In genomic region chr2:32791297-32791696, GRCm38 (mm10) we compare ENCODE assay signal across 15 mouse cellular contexts. TPM values are rescaled to one million over a fixed set of nuclear protein-coding genes. Genes with fewer than 3 reads are reported as not detected.
DNase-seq lines count a peak whose midpoint lies in the region; ATAC-seq lines count a peak whose summit lies in the region.
"Had no signal": no experiment of that assay in that cellular context is flagged by ENCODE, and none has a peak within 500 bp of the region (broad histone marks: within the 10 kb centered on the region; RNA-seq: fewer than 3 reads in every experiment).

No protein-coding gene starts in this region.

- H3K27me3 ChIP-seq in kidney, embryonic 16.5 days (ENCODE audit: insufficient read depth, low read length), result no peaks in the 10 kb centered on the region
- no peaks in the 10 kb centered on the region for H3K27me3 ChIP-seq in heart, embryonic 16.5 days (ENCODE audit: control insufficient read depth, insufficient read depth, low read length)

- no peaks in the 10 kb centered on the region for H3K9me3 ChIP-seq in kidney, embryonic 16.5 days (ENCODE audit: low read length)
- H3K9me3 ChIP-seq in heart, embryonic 16.5 days (replicated peaks; ENCODE audit: control insufficient read depth, low read length), result no peaks in the 10 kb centered on the region

- 0 out of 2 replicates have a peak, but pooled peaks cover 2% of the 10 kb centered on the region for H3K36me3 ChIP-seq in kidney, embryonic 16.5 days (ENCODE audit: insufficient read depth, low read length)
- peaks cover 4% of the 10 kb centered on the region; the same call in 1 of the 2 replicates for H3K36me3 ChIP-seq in heart, embryonic 16.5 days (ENCODE audit: control insufficient read depth, insufficient read depth)

- ATAC-seq in kidney, embryonic 16.5 days (ENCODE audit: low FRiP score, low TSS enrichment), result no peak
- ATAC-seq in heart, embryonic 16.5 days (replicated peaks; ENCODE audit: extremely low read depth, insufficient read depth, low FRiP score), result no peak
- ATAC-seq: hindbrain, embryonic 16.5 days had no signal

- 82% methylated on average over 6 of the region's 6 CpGs for WGBS in kidney, embryonic 16.5 days
- 47% methylated on average over 6 of the region's 6 CpGs for WGBS in heart, embryonic 16.5 days

- no peak overlapping the region for H3K9ac ChIP-seq in kidney, embryonic 16.5 days (replicated peaks; ENCODE audit: low read length)
- H3K9ac ChIP-seq in heart, embryonic 16.5 days (ENCODE audit: low read length), result no peak overlapping the region

- peak; percentile 54 for DNase-seq in kidney, postnatal 10 days
- DNase-seq in gastrocnemius, adult 18-20 months (ENCODE audit: low spot score), result peak; percentile 80
- DNase-seq in lung, postnatal 25 days (ENCODE audit: low spot score), result peak; percentile 68
- DNase-seq in thymus, postnatal 14 days, result no peak
- no peak for DNase-seq in right cerebral cortex, postnatal 10 days (ENCODE audit: low spot score in 2 of 2)
- DNase-seq in thymus, postnatal 4 days, result no peak
- DNase-seq: cerebellum, postnatal 10 days; right cerebral cortex, postnatal 25 days; thymus, adult 2 months had no signal

- no peak overlapping the region for H3K4me2 ChIP-seq in kidney, embryonic 16.5 days (replicated peaks; ENCODE audit: low read depth, low read length)
- H3K4me2 ChIP-seq in heart, embryonic 16.5 days (ENCODE audit: low read depth, low read length), result no peak overlapping the region

- no peak overlapping the region for H3K27ac ChIP-seq in kidney, embryonic 16.5 days (ENCODE audit: low read length)
- H3K27ac ChIP-seq in heart, embryonic 16.5 days (ENCODE audit: low read length), result peak overlapping the region; percentile 7; the same call in 1 of the 2 replicates
- H3K27ac ChIP-seq: macrophage had no signal

- no peaks in the 10 kb centered on the region for H3K4me1 ChIP-seq in kidney, embryonic 16.5 days (ENCODE audit: insufficient read depth, low read length)
- peaks cover 4% of the 10 kb centered on the region for H3K4me1 ChIP-seq in heart, embryonic 16.5 days (ENCODE audit: control insufficient read depth, insufficient read depth, low read length)

- no peak overlapping the region for H3K4me3 ChIP-seq in kidney, embryonic 16.5 days (ENCODE audit: low read length)
- H3K4me3 ChIP-seq in heart, embryonic 16.5 days (ENCODE audit: low read length), result no peak overlapping the region

RNA-seq across cellular contexts. Expression of gene Cfap157, which starts 7.1 kb away (rescaled TPM):
- polyA plus RNA-seq in kidney, embryonic 16.5 days (2015; fragmentation: Nextera tagmentation; extraction: Ambion mirVana), result 0.29 and 0.32 TPM in 2 replicates
- not detected for total RNA-seq in gastrocnemius, adult 18-20 months (2021)
- 0.53 and 0.70 TPM in 2 replicates for polyA plus RNA-seq in heart, embryonic 16.5 days (2015; fragmentation: Nextera tagmentation; extraction: Ambion mirVana)
- polyA plus RNA-seq: large intestine, adult 2 months; macrophage had no signal

RNA-seq across cellular contexts. Expression of gene Ptrh1, which starts 15.7 kb away (rescaled TPM):
- polyA plus RNA-seq in kidney, embryonic 16.5 days (2015; fragmentation: Nextera tagmentation; extraction: Ambion mirVana), result 6.1 and 6.8 TPM in 2 replicates
- total RNA-seq in gastrocnemius, adult 18-20 months (2021), result 1 to 10 TPM; 1.2 to 1.6 TPM
- 5.2 and 6.1 TPM in 2 replicates for polyA plus RNA-seq in heart, embryonic 16.5 days (2015; fragmentation: Nextera tagmentation; extraction: Ambion mirVana)

RNA-seq across cellular contexts. Expression of gene Ttc16, which starts 15.9 kb away (rescaled TPM):
- 0.21 and 0.29 TPM in 2 replicates for polyA plus RNA-seq in kidney, embryonic 16.5 days (2015; fragmentation: Nextera tagmentation; extraction: Ambion mirVana)
- total RNA-seq in gastrocnemius, adult 18-20 months (2021), result under 1 TPM in 1 of 2 experiments, not detected in 1; 0.09 TPM
- polyA plus RNA-seq in heart, embryonic 16.5 days (2015; fragmentation: Nextera tagmentation; extraction: Ambion mirVana), result 0.34 and 0.43 TPM in 2 replicates
- polyA plus RNA-seq: macrophage had no signal

RNA-seq across cellular contexts. Expression of gene Tor2a, which starts 34.3 kb away (rescaled TPM):
- polyA plus RNA-seq in kidney, embryonic 16.5 days (2015; fragmentation: Nextera tagmentation; extraction: Ambion mirVana), result 79.3 and 82.9 TPM in 2 replicates
- 1 to 10 TPM; 4.1 to 4.8 TPM for total RNA-seq in gastrocnemius, adult 18-20 months (2021)
- 38.1 and 38.9 TPM in 2 replicates for polyA plus RNA-seq in heart, embryonic 16.5 days (2015; fragmentation: Nextera tagmentation; extraction: Ambion mirVana)

RNA-seq across cellular contexts. Expression of gene 6330409D20Rik, which starts 50.5 kb away (rescaled TPM):
- 0.16 TPM in 1 of 2 replicates, not detected in the other for polyA plus RNA-seq in kidney, embryonic 16.5 days (2015; fragmentation: Nextera tagmentation; extraction: Ambion mirVana)
- total RNA-seq in gastrocnemius, adult 18-20 months (2021), result not detected
- polyA plus RNA-seq in heart, embryonic 16.5 days (2015; fragmentation: Nextera tagmentation; extraction: Ambion mirVana), result 0.17 and 0.26 TPM in 2 replicates
- total RNA-seq: adrenal gland, adult 18-20 months had no signal
- polyA plus RNA-seq: large intestine, adult 2 months; macrophage had no signal

Comparison
In these comparisons a context has a peak if more than half of its experiments do, and no peak if none do; other contexts are left out.
1. DNase-seq: peak in kidney, postnatal 10 days (single experiment), gastrocnemius, adult 18-20 months (single experiment) and lung, postnatal 25 days (single experiment); none in thymus, postnatal 14 days (single experiment), right cerebral cortex, postnatal 10 days (0 of 2) and thymus, postnatal 4 days (single experiment).